Mouse (Mus musculus) heart, embryonic 12.5 days (tissue): ENCODE data around the gene Awat1. TPM values are rescaled to one million over a fixed set of nuclear protein-coding genes. Genes with fewer than 3 reads are reported as not detected.

Source experiments
- ATAC-seq: fragments of 200-750 bp; cut with Nextera tagmentation; 2 replicates; pipeline ENCODE4 v1.8.0; 2017; ENCODE audit warnings: moderate TSS enrichment, moderate library complexity; ENCODE audit not compliant: insufficient number of reproducible peaks, low FRiP score
- H3K27ac ChIP-seq: fragments of 300-500 bp; sonication (generic); 2 replicates; pipeline ENCODE4 v1.5.1; 2016; ENCODE audit warnings: mild to moderate bottlenecking, moderate library complexity; ENCODE audit not compliant: poor library complexity, severe bottlenecking
- H3K27me3 ChIP-seq: fragments of 300-500 bp; sonication (generic); replicated peaks from 2 replicates; pipeline ENCODE4 v1.6.1; 2016; ENCODE audit warnings: mild to moderate bottlenecking, moderate library complexity
- H3K36me3 ChIP-seq: fragments of 300-500 bp; sonication (generic); 2 replicates; pipeline ENCODE4 v1.6.1; 2016; ENCODE audit warnings: mild to moderate bottlenecking, moderate library complexity
- H3K4me1 ChIP-seq: fragments of 300-500 bp; sonication (generic); replicated peaks from 2 replicates; pipeline ENCODE4 v1.6.1; 2016; ENCODE audit warnings: mild to moderate bottlenecking
- H3K4me2 ChIP-seq: fragments of 300-500 bp; sonication (generic); 2 replicates; pipeline ENCODE4 v1.6.1; 2016; ENCODE audit warnings: mild to moderate bottlenecking, moderate library complexity
- H3K4me3 ChIP-seq: fragments of 300-500 bp; sonication (generic); 2 replicates; pipeline ENCODE4 v1.5.1; 2016; ENCODE audit warnings: mild to moderate bottlenecking
- H3K9ac ChIP-seq: fragments of 300-500 bp; sonication (generic); 2 replicates; pipeline ENCODE4 v1.6.1; 2016; ENCODE audit warnings: mild to moderate bottlenecking, moderate library complexity
- H3K9me3 ChIP-seq: fragments of 300-500 bp; sonication (generic); replicated peaks from 2 replicates; pipeline ENCODE4 v1.6.1; 2016; ENCODE audit warnings: mild to moderate bottlenecking, moderate library complexity
- WGBS: fragments of 180-500 bp; shearing (Covaris S2); methylation state at CpG from one replicate; pipeline ENCODE4 v1.1.7; 2016; 5-methylcytosine and 5-hydroxymethylcytosine counted together
- polyA plus RNA-seq: library from polyadenylated mRNA; unstranded; fragments of >200 nt; fragmentation: Nextera tagmentation; extraction: Ambion mirVana; gene quantifications from 2 replicates; pipeline ENCODE4 v1.2.1, GENCODE M21; 2016

Awat1 gene
- not detected in 2 replicates for polyA plus RNA-seq

GRCm38 (mm10) chrX:100571951-100572350, at the start of gene Awat1:
Gene Awat1 (plus strand): TSS chrX:100572251.
- H3K9ac ChIP-seq: no peak within 1 kb of the TSS
- H3K4me3 ChIP-seq: no peak within 1 kb of the TSS
- H3K36me3 ChIP-seq: no peaks in the 10 kb centered on the region
- no peak for ATAC-seq
- WGBS: 72% methylated on average over 1 of the region's 1 CpGs
- H3K27me3 ChIP-seq: 0 out of 2 replicates have a peak, but pooled peaks cover 6% of the 10 kb centered on the region
- no peak within 1 kb of the TSS for H3K4me2 ChIP-seq
- no peaks in the 10 kb centered on the region for H3K9me3 ChIP-seq
- H3K27ac ChIP-seq: no peak within 1 kb of the TSS
- H3K4me1 ChIP-seq: no peaks in the 10 kb centered on the region

GRCm38 (mm10) chrX:100524471-100524870, 47.6 kb upstream of the Awat1 start, which contains the start of gene Dgat2l6:
Gene Dgat2l6 (plus strand): TSS chrX:100524838.
- no peak within 1 kb of the TSS for H3K9ac ChIP-seq
- no peaks in the 10 kb centered on the region for H3K4me1 ChIP-seq
- no peak within 1 kb of the TSS for H3K4me3 ChIP-seq
- peaks cover 7% of the 10 kb centered on the region; the same call in 1 of the 2 replicates for H3K27me3 ChIP-seq
- no peak within 1 kb of the TSS for H3K4me2 ChIP-seq
- no peaks in the 10 kb centered on the region for H3K9me3 ChIP-seq
- ATAC-seq: no peak
- no peaks in the 10 kb centered on the region for H3K36me3 ChIP-seq
- H3K27ac ChIP-seq: no peak within 1 kb of the TSS
- 79% methylated on average over 4 of the region's 4 CpGs for WGBS

DNA sequence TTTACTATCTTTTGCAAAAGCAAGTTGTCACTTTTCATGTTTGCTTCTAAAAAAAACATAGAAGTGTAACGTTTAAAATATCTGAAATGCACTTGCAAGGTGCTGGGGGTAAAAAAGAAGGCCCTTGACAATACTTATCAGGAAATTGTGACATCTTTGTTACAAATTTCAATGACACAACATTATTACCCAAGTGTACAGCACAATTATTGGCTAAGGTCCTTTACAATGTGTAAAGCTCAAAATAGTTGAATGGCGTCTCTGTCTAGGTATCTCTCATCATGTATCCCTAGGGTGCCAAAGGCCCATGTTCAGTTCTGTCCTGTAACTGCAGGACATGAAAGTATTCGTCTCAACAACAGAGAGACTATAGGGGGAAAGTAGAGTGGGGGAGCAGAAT, 16.0 kb upstream of the Awat1 start:
- H3K9me3 ChIP-seq: no peaks in the 10 kb centered on the region
- no peaks in the 10 kb centered on the region for H3K36me3 ChIP-seq
- no peak overlapping the region for H3K4me3 ChIP-seq
- H3K27ac ChIP-seq: no peak overlapping the region
- no peak for ATAC-seq
- no peak overlapping the region for H3K4me2 ChIP-seq
- WGBS: 71% methylated on average over 3 of the region's 3 CpGs
- H3K4me1 ChIP-seq: no peaks in the 10 kb centered on the region
- no peaks in the 10 kb centered on the region for H3K27me3 ChIP-seq
- H3K9ac ChIP-seq: no peak overlapping the region

- Histone ChIP-seq H3K9me3 (no peaks in the 10 kb centered on the region), H3K27ac (no peak overlapping the region), H3K4me1 (no peaks in the 10 kb centered on the region), H3K4me3 (no peak overlapping the region), H3K36me3 (no peaks in the 10 kb centered on the region), H3K27me3 (no peaks in the 10 kb centered on the region), H3K9ac (no peak overlapping the region), H3K4me2 (no peak overlapping the region)
- WGBS: 72% methylated on average over 3 of the region's 3 CpGs
- no peak for ATAC-seq
These were observed 6.4 kb upstream of the Awat1 start for GRCm38 (mm10) chrX:100565696-100566095.

- no peaks in the 10 kb centered on the region for H3K36me3 ChIP-seq
- H3K4me2 ChIP-seq: no peak within 1 kb of the TSS
- H3K27me3 ChIP-seq: peaks cover 9% of the 10 kb centered on the region
- no peak within 1 kb of the TSS for H3K9ac ChIP-seq
- no peaks in the 10 kb centered on the region for H3K9me3 ChIP-seq
- H3K4me1 ChIP-seq: no peaks in the 10 kb centered on the region
- no peak for ATAC-seq
- WGBS: 54% methylated on average over 4 of the region's 4 CpGs
- H3K27ac ChIP-seq: no peak within 1 kb of the TSS
- no peak within 1 kb of the TSS for H3K4me3 ChIP-seq
These were observed 22.7 kb downstream of the Awat1 start, which contains the start of gene P2ry4 for GRCm38 (mm10) chrX:100594791-100595190. Gene P2ry4 (minus strand): TSS chrX:100594869.

- H3K9ac ChIP-seq: no peak overlapping the region
- H3K9me3 ChIP-seq: no peaks in the 10 kb centered on the region
- H3K4me2 ChIP-seq: no peak overlapping the region
- no peaks in the 10 kb centered on the region for H3K4me1 ChIP-seq
- WGBS: 22% methylated on average over 5 of the region's 5 CpGs
- no peak overlapping the region for H3K4me3 ChIP-seq
- ATAC-seq: no peak
- H3K27ac ChIP-seq: no peak overlapping the region
- peaks cover 9% of the 10 kb centered on the region for H3K27me3 ChIP-seq
- no peaks in the 10 kb centered on the region for H3K36me3 ChIP-seq
These were observed 25.4 kb downstream of the Awat1 start for GRCm38 (mm10) chrX:100597439-100597838.

- Histone ChIP-seq H3K9ac (no peak overlapping the region), H3K9me3 (no peaks in the 10 kb centered on the region), H3K27me3 (peaks cover 8% of the 10 kb centered on the region; the same call in 1 of the 2 replicates), H3K27ac (no peak overlapping the region), H3K36me3 (no peaks in the 10 kb centered on the region), H3K4me3 (no peak overlapping the region), H3K4me2 (no peak overlapping the region), H3K4me1 (no peaks in the 10 kb centered on the region)
- no peak for ATAC-seq
- 58% methylated on average over 4 of the region's 4 CpGs for WGBS
These were observed 27.7 kb downstream of the Awat1 start for GRCm38 (mm10) chrX:100599755-100600154.

- Histone ChIP-seq H3K4me3 (no peak within 1 kb of the TSS), H3K27ac (no peak within 1 kb of the TSS), H3K36me3 (no peaks in the 10 kb centered on the region), H3K27me3 (no peaks in the 10 kb centered on the region), H3K9me3 (no peaks in the 10 kb centered on the region), H3K4me2 (no peak within 1 kb of the TSS), H3K9ac (no peak within 1 kb of the TSS), H3K4me1 (peaks cover 6% of the 10 kb centered on the region; the same call in 1 of the 2 replicates)
- ATAC-seq: no peak
- WGBS: 50% methylated on average over 1 of the region's 1 CpGs
These were observed 33.3 kb downstream of the Awat1 start, which contains the start of gene Arr3 for GRCm38 (mm10) chrX:100605314-100605713. Gene Arr3 (plus strand): TSS chrX:100605497.

GRCm38 (mm10) chrX:100618488-100618887, 46.4 kb downstream of the Awat1 start:
- no peaks in the 10 kb centered on the region; the same call in 1 of the 2 replicates for H3K27me3 ChIP-seq
- peaks cover 8% of the 10 kb centered on the region for H3K36me3 ChIP-seq
- no peak overlapping the region for H3K4me3 ChIP-seq
- no peak overlapping the region for H3K27ac ChIP-seq
- 54% methylated on average over 3 of the region's 3 CpGs for WGBS
- no peak overlapping the region for H3K9ac ChIP-seq
- no peaks in the 10 kb centered on the region for H3K4me1 ChIP-seq
- H3K4me2 ChIP-seq: no peak overlapping the region
- H3K9me3 ChIP-seq: no peaks in the 10 kb centered on the region
- ATAC-seq: no peak

DNA sequence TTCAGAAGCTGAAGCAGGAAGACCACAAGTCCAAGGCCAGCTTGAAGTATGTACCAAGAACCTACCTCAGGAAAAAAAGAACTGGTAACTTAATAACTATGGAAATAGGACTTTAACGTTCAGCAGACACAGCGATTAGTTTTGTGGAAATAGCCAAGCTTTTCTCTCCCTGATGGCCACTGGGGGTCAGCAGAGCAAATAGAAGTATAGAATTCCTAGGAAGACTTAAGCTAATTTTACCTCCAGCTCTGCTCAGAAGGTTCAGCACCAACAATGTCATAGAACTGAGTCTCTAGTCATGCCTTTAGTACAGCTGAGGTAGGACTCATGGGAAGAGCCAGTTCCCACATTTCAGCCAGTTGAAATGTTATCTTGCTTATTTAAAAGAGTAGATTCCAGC, 49.3 kb downstream of the Awat1 start:
- Histone ChIP-seq H3K9me3 (no peaks in the 10 kb centered on the region), H3K4me3 (no peak overlapping the region), H3K4me2 (no peak overlapping the region), H3K27ac (no peak overlapping the region), H3K27me3 (no peaks in the 10 kb centered on the region; the same call in 1 of the 2 replicates), H3K4me1 (peaks cover 4% of the 10 kb centered on the region; the same call in 1 of the 2 replicates), H3K36me3 (peaks cover 11% of the 10 kb centered on the region), H3K9ac (no peak overlapping the region)
- WGBS: 70% methylated on average over 2 of the region's 2 CpGs
- no peak for ATAC-seq

- H3K27me3 ChIP-seq: no peaks in the 10 kb centered on the region
These were observed 52.2 kb downstream of the Awat1 start for GRCm38 (mm10) chrX:100624242-100624641.

DNA sequence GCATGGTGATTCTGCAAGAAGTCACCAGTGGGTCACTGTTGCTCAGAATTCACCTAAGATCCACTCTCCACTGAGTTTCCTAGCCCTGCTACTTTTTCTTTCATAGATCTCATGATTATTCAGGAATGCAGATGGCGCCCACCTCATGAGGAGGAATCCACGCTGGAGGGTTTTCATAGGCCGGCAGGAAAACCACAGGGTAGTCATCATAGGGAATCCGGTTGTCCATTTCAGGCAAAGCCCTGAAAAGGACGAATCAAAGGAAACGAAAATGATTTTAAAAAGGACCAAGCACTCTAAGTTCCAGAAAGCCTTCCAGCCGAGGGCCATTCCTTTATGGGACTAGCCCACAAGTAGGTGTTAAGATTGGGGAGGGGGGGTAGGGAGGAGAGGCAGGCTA, 53.1 kb downstream of the Awat1 start:
- Histone ChIP-seq H3K4me1 (peaks cover 7% of the 10 kb centered on the region; the same call in 1 of the 2 replicates), H3K4me2 (peak overlapping the region; percentile 66), H3K27me3 (no peaks in the 10 kb centered on the region), H3K9ac (peak overlapping the region; percentile 71), H3K36me3 (peaks cover 11% of the 10 kb centered on the region), H3K4me3 (peak overlapping the region; percentile 65), H3K9me3 (no peaks in the 10 kb centered on the region), H3K27ac (no peak overlapping the region)
- 30% methylated on average over 7 of the region's 7 CpGs for WGBS
- no peak for ATAC-seq

More at GRCm38 (mm10) chrX:100624242-100624641, 52.2 kb downstream of the Awat1 start:
- no peak overlapping the region for H3K27ac ChIP-seq
- WGBS: 83% methylated on average over 4 of the region's 4 CpGs
- H3K4me1 ChIP-seq: peaks cover 7% of the 10 kb centered on the region; the same call in 1 of the 2 replicates
- no peak overlapping the region for H3K9ac ChIP-seq
- no peak overlapping the region for H3K4me3 ChIP-seq
- no peaks in the 10 kb centered on the region for H3K9me3 ChIP-seq
- no peak for ATAC-seq
- no peak overlapping the region for H3K4me2 ChIP-seq
- H3K36me3 ChIP-seq: peaks cover 11% of the 10 kb centered on the region
